7 mouse cellular contexts compared by ENCODE assay signal in genomic region chr4:97775059-97775458, GRCm38 (mm10). TPM values are rescaled to one million over a fixed set of nuclear protein-coding genes. Genes with fewer than 3 reads are reported as not detected.
DNase-seq lines count a peak whose midpoint lies in the region; ATAC-seq and TF ChIP-seq lines count a peak whose summit lies in the region.

No protein-coding gene starts in this region.

- intact Hi-C loops in left cerebral cortex, postnatal 4 days (cut with DNase I) = no loop called here

- peak; percentile 12 for DNase-seq in T-cell, adult 2 months (ENCODE audit: low spot score)
- peak; percentile 95 for DNase-seq in brain, embryonic 14.5 days (ENCODE audit: low read depth)
- DNase-seq in forebrain, postnatal 0 days = peak; percentile 65
- peak; percentile 84 for DNase-seq in left cerebral cortex, postnatal 4 days
- peak; percentile 80 for DNase-seq in mesoderm, embryonic 11.5 days (ENCODE audit: low read depth, low spot score)
- peak; percentile 54 to 65 for DNase-seq in spleen, postnatal 4 days (ENCODE audit: low spot score in 2 of 2)

- no peaks in the 10 kb centered on the region for H3K9me3 ChIP-seq in forebrain, postnatal 0 days (ENCODE audit: low read length)
- H3K9me3 ChIP-seq in hindbrain, embryonic 12.5 days (replicated peaks) = no peaks in the 10 kb centered on the region

- no peak overlapping the region for H3K9ac ChIP-seq in forebrain, postnatal 0 days
- peak overlapping the region; percentile 23; the same call in 1 of the 2 replicates for H3K9ac ChIP-seq in hindbrain, embryonic 12.5 days

- peak overlapping the region; percentile 87 for H3K27ac ChIP-seq in forebrain, postnatal 0 days (ENCODE audit: low read depth, low read length)
- peak overlapping the region; percentile 77 for H3K27ac ChIP-seq in hindbrain, embryonic 12.5 days

- H3K4me2 ChIP-seq in forebrain, postnatal 0 days (ENCODE audit: low read depth) = peak overlapping the region; percentile 82
- peak overlapping the region; percentile 84 for H3K4me2 ChIP-seq in hindbrain, embryonic 12.5 days (replicated peaks)

- ATAC-seq in forebrain, postnatal 0 days = no peak
- no peak for ATAC-seq in hindbrain, embryonic 12.5 days (ENCODE audit: low FRiP score)

- peak overlapping the region; percentile 14; the same call in 1 of the 2 replicates for H3K4me3 ChIP-seq in forebrain, postnatal 0 days (ENCODE audit: low read depth, low read length)
- H3K4me3 ChIP-seq in hindbrain, embryonic 12.5 days = peak overlapping the region; percentile 13

- no peak for TF ChIP-seq CTCF in brain, embryonic 14.5 days (IDR thresholded peaks at IDR 0.05; ENCODE audit: borderline replicate concordance, extremely low read depth, insufficient read depth, insufficient read length)
- TF ChIP-seq CTCF in forebrain, postnatal 0 days (IDR thresholded peaks at IDR 0.05; ENCODE audit: low read depth) = no peak

- 0 out of 2 replicates have a peak, but pooled peaks cover 10% of the 10 kb centered on the region for H3K4me1 ChIP-seq in forebrain, postnatal 0 days (ENCODE audit: insufficient read depth)
- peaks cover 29% of the 10 kb centered on the region for H3K4me1 ChIP-seq in hindbrain, embryonic 12.5 days

- no peaks in the 10 kb centered on the region for H3K36me3 ChIP-seq in forebrain, postnatal 0 days (ENCODE audit: insufficient read depth)
- no peaks in the 10 kb centered on the region for H3K36me3 ChIP-seq in hindbrain, embryonic 12.5 days

- no peak for TF ChIP-seq POLR2A in brain, embryonic 14.5 days (IDR thresholded peaks at IDR 0.05; ENCODE audit: borderline replicate concordance, extremely low read depth, insufficient read depth, insufficient read length, poor library complexity, severe bottlenecking)

- no peaks in the 10 kb centered on the region; the same call in 1 of the 2 replicates for H3K27me3 ChIP-seq in forebrain, postnatal 0 days (ENCODE audit: insufficient read depth, low read length)
- H3K27me3 ChIP-seq in hindbrain, embryonic 12.5 days = peaks cover 8% of the 10 kb centered on the region; the same call in 1 of the 2 replicates

- WGBS in forebrain, postnatal 0 days = 1% methylated on average over 13 of the region's 13 CpGs
- WGBS in hindbrain, embryonic 12.5 days = under 1% methylated on average over 13 of the region's 13 CpGs

RNA-seq across cellular contexts. Expression of gene Nfia, which starts 2.5 kb away (rescaled TPM):
- 54.5 and 56.0 TPM in 2 replicates for polyA plus RNA-seq in brain, embryonic 14.5 days (2012; rRNA removed)
- total RNA-seq in forebrain, postnatal 0 days (2014; rRNA removed) = 44.1 and 51.2 TPM in 2 replicates
- polyA plus RNA-seq in forebrain, postnatal 0 days (2015; fragmentation: Nextera tagmentation; extraction: Ambion mirVana) = 38.2 and 57.5 TPM in 2 replicates
- 58.4 and 62.7 TPM in 2 replicates for polyA plus RNA-seq in hindbrain, embryonic 12.5 days (2016; fragmentation: Nextera tagmentation; extraction: Ambion mirVana)
- total RNA-seq in left cerebral cortex, postnatal 4 days (2021) = 10 to 100 TPM; 97.1 to 99.7 TPM

RNA-seq across cellular contexts. Expression of gene E130114P18Rik, which starts 2.8 kb away (rescaled TPM):
- 19.7 and 31.1 TPM in 2 replicates for polyA plus RNA-seq in brain, embryonic 14.5 days (2012; rRNA removed)
- 12.9 and 15.2 TPM in 2 replicates for total RNA-seq in forebrain, postnatal 0 days (2014; rRNA removed)
- 19.3 and 20.7 TPM in 2 replicates for polyA plus RNA-seq in forebrain, postnatal 0 days (2015; fragmentation: Nextera tagmentation; extraction: Ambion mirVana)
- 28.0 and 28.2 TPM in 2 replicates for polyA plus RNA-seq in hindbrain, embryonic 12.5 days (2016; fragmentation: Nextera tagmentation; extraction: Ambion mirVana)
- total RNA-seq in left cerebral cortex, postnatal 4 days (2021) = 1 to 10 TPM; 6.6 to 8.2 TPM

Comparison
In these comparisons a context has a peak if more than half of its experiments do, and no peak if none do; other contexts are left out.
1. DNase-seq: peak in every context shown above with its lines; median percentile 95 in brain, embryonic 14.5 days; 84 in left cerebral cortex, postnatal 4 days; 80 in mesoderm, embryonic 11.5 days; 65 in forebrain, postnatal 0 days; 60 in spleen, postnatal 4 days; 12 in T-cell, adult 2 months.